Mouse (Mus musculus) midbrain, embryonic 14.5 days (tissue): Measurements from ENCODE around the gene Olfr1380. TPM values are rescaled to one million over a fixed set of nuclear protein-coding genes. Genes with fewer than 3 reads are reported as not detected.

Experiments
- ATAC-seq: fragments of 200-750 bp; cut with Nextera tagmentation; 2 replicates; pipeline ENCODE4 v1.8.0; 2017; ENCODE audit warnings: moderate number of reproducible peaks, moderate library complexity; ENCODE audit not compliant: low FRiP score, low TSS enrichment
- DNase-seq: peaks from one replicate; pipeline ENCODE4 v3.0.0-alpha.2; 2015
- H3K27ac ChIP-seq: fragments of 300-500 bp; sonication (generic); replicated peaks from 2 replicates; pipeline ENCODE4 v1.5.1; 2014; ENCODE audit warnings: mild to moderate bottlenecking, low read depth, low read length, moderate library complexity
- H3K27me3 ChIP-seq: fragments of 300-500 bp; sonication (generic); 2 replicates; pipeline ENCODE4 v1.6.1; 2014; ENCODE audit warnings: low read length, control low read depth, mixed read lengths; ENCODE audit not compliant: control insufficient read depth, insufficient read depth
- H3K36me3 ChIP-seq: fragments of 300-500 bp; sonication (generic); 2 replicates; pipeline ENCODE4 v1.6.1; 2014; ENCODE audit warnings: low read length, control low read depth; ENCODE audit not compliant: control insufficient read depth, insufficient read depth
- H3K4me1 ChIP-seq: fragments of 300-500 bp; sonication (generic); 2 replicates; pipeline ENCODE4 v1.6.1; 2014; ENCODE audit warnings: mild to moderate bottlenecking, antibody characterized with exemption, low read length, control low read depth; ENCODE audit not compliant: control insufficient read depth, insufficient read depth
- H3K4me2 ChIP-seq: fragments of 300-500 bp; sonication (generic); 2 replicates; pipeline ENCODE4 v1.6.1; 2014; ENCODE audit warnings: mild to moderate bottlenecking, low read length, moderate library complexity
- H3K4me3 ChIP-seq: fragments of 300-500 bp; sonication (generic); replicated peaks from 2 replicates; pipeline ENCODE4 v1.5.1; 2014; ENCODE audit warnings: low read depth, low read length
- H3K9ac ChIP-seq: fragments of 300-500 bp; sonication (generic); replicated peaks from 2 replicates; pipeline ENCODE4 v1.6.1; 2014; ENCODE audit warnings: mild to moderate bottlenecking, low read length, moderate library complexity
- H3K9me3 ChIP-seq: fragments of 300-500 bp; sonication (generic); 2 replicates; pipeline ENCODE4 v1.6.1; 2016; ENCODE audit warnings: low read length, control low read depth, mixed read lengths; ENCODE audit not compliant: control insufficient read depth
- WGBS: fragments of 180-500 bp; shearing (Covaris S2); extraction: QIAGEN DNeasy Blood & Tissue Kit; methylation state at CpG from one replicate; pipeline ENCODE4 v1.1.7; 2014; 5-methylcytosine and 5-hydroxymethylcytosine counted together
- polyA plus RNA-seq: library from polyadenylated mRNA; unstranded; fragments of >200 nt; fragmentation: Nextera tagmentation; extraction: Ambion mirVana; gene quantifications from 2 replicates; pipeline ENCODE4 v1.2.1, GENCODE M21; 2014

Gene Olfr1380
- polyA plus RNA-seq, 1 experiment from 2014 or later, result not detected

GRCm38 (mm10) chr11:49613349-49613748 lies 56.7 kb downstream of the Olfr1380 start:
- Histone ChIP-seq H3K4me3 (no peak overlapping the region), H3K36me3 (no peaks in the 10 kb centered on the region), H3K4me1 (no peaks in the 10 kb centered on the region), H3K27me3 (peaks cover 18% of the 10 kb centered on the region), H3K9ac (no peak overlapping the region), H3K9me3 (no peaks in the 10 kb centered on the region), H3K4me2 (no peak overlapping the region), H3K27ac (no peak overlapping the region)
- DNase-seq (no peak), ATAC-seq (no peak)
- WGBS, result 23% methylated on average over 10 of the region's 10 CpGs

Other genes starting within 250 kb of the Olfr1380 start
- gene Olfr1391, start 234.1 kb upstream of the Olfr1380 start, polyA plus RNA-seq, result not detected in 2 replicates
- not detected in 2 replicates for gene Olfr1390, start 221.7 kb upstream of the Olfr1380 start, polyA plus RNA-seq
- gene Olfr1389, start 133.8 kb upstream of the Olfr1380 start, polyA plus RNA-seq, result not detected in 2 replicates
- gene Olfr1388, start 120.3 kb upstream of the Olfr1380 start, polyA plus RNA-seq, result 0.09 TPM in 2 replicates
- gene Olfr1387, start 101.5 kb upstream of the Olfr1380 start, polyA plus RNA-seq, result not detected in 2 replicates
- not detected in 2 replicates for gene Olfr1386, start 91.8 kb upstream of the Olfr1380 start, polyA plus RNA-seq
- gene Olfr1385, start 67.8 kb upstream of the Olfr1380 start, polyA plus RNA-seq, result not detected in 2 replicates
- gene Olfr1384, start 50.2 kb upstream of the Olfr1380 start, polyA plus RNA-seq, result not detected in 2 replicates
- not detected in 2 replicates for gene Olfr1383, start 37.2 kb upstream of the Olfr1380 start, polyA plus RNA-seq
- gene Olfr1382, start 28.6 kb upstream of the Olfr1380 start, polyA plus RNA-seq, result not detected in 2 replicates
- gene Olfr1381, start 13.4 kb upstream of the Olfr1380 start, polyA plus RNA-seq, result not detected in 2 replicates
- 1.1 and 2.1 TPM in 2 replicates for gene Flt4, start 52.4 kb downstream of the Olfr1380 start, polyA plus RNA-seq
- gene Scgb3a1, start 106.7 kb downstream of the Olfr1380 start, polyA plus RNA-seq, result not detected in 2 replicates
- gene Cnot6, start 155.8 kb downstream of the Olfr1380 start, polyA plus RNA-seq, result 55.9 and 57.6 TPM in 2 replicates
- gene Gfpt2, start 237.3 kb downstream of the Olfr1380 start, polyA plus RNA-seq, result 4.1 and 4.5 TPM in 2 replicates